Comparison of ENCODE assay signal across 25 mouse cellular contexts in genomic region chr10:116444826-116445225, GRCm38 (mm10). TPM values are rescaled to one million over a fixed set of nuclear protein-coding genes. Genes with fewer than 3 reads are reported as not detected.
DNase-seq lines count a peak whose midpoint lies in the region; TF ChIP-seq lines count a peak whose summit lies in the region.
"Had no signal": no experiment of that assay in that cellular context is flagged by ENCODE, and none has a peak within 500 bp of the region (broad histone marks: within the 10 kb centered on the region; RNA-seq: fewer than 3 reads in every experiment).

No protein-coding gene starts in this region.

- H3K4me3 ChIP-seq in heart, embryonic 10.5 days = no peak overlapping the region
- H3K4me3 ChIP-seq in E14TG2a.4 (replicated peaks; ENCODE audit: low read length) = peak overlapping the region; percentile 54
- H3K4me3 ChIP-seq: embryonic facial prominence, embryonic 12.5 days; embryonic facial prominence, embryonic 15.5 days; gastrocnemius, adult 2 months; hindbrain, embryonic 10.5 days had no signal

- no peaks in the 10 kb centered on the region for H3K27me3 ChIP-seq in heart, embryonic 10.5 days (ENCODE audit: insufficient read depth, poor library complexity, severe bottlenecking)
- peaks cover 13% of the 10 kb centered on the region; the same call in 1 of the 2 replicates for H3K27me3 ChIP-seq in E14TG2a.4 (ENCODE audit: insufficient read depth, low read length)
- H3K27me3 ChIP-seq: CH12.LX; embryonic facial prominence, embryonic 12.5 days; embryonic facial prominence, embryonic 15.5 days had no signal

- WGBS in heart, embryonic 10.5 days = 86% methylated on average over 8 of the region's 8 CpGs

- DNase-seq in heart, embryonic 10.5 days (ENCODE audit: low spot score) = peak; percentile 41
- no peak for DNase-seq in heart, adult 8-10 months (ENCODE audit: low spot score)
- peak; percentile 66 for DNase-seq in ES-CJ7 (ENCODE audit: low read depth, low spot score)
- DNase-seq in ZHBTc4 (ENCODE audit: low read depth, low spot score) = peak; percentile 77
- DNase-seq in kidney, adult 8-10 months = no peak
- DNase-seq in spleen, adult 18-20 months = no peak
- DNase-seq: adrenal gland, postnatal 10 days; adrenal gland, postnatal 36 days; B cell, adult 2 months; cerebellum, adult 18-20 months; cerebellum, adult 9-10 months; cerebellum, postnatal 14 days; forebrain, postnatal 0 days; gastrocnemius, adult 2 months; gastrocnemius, postnatal 14 days; heart, adult 18-20 months; heart, postnatal 36 days had no signal

- no peak overlapping the region for H3K27ac ChIP-seq in heart, embryonic 10.5 days
- H3K27ac ChIP-seq: embryonic facial prominence, embryonic 12.5 days; embryonic facial prominence, embryonic 15.5 days; gastrocnemius, adult 2 months; hindbrain, embryonic 10.5 days; hindbrain, embryonic 14.5 days; hindbrain, postnatal 0 days had no signal

- no peak; the same call in 1 of the 2 replicates for TF ChIP-seq CTCF in E14TG2a.4 (conservative IDR thresholded peaks at IDR 0.05; ENCODE audit: low read length)

- H3K36me3 ChIP-seq in heart, embryonic 10.5 days = no peaks in the 10 kb centered on the region
- H3K36me3 ChIP-seq in E14TG2a.4 (ENCODE audit: insufficient read depth, low read length) = no peaks in the 10 kb centered on the region

- H3K4me1 ChIP-seq in heart, embryonic 10.5 days = peaks cover 17% of the 10 kb centered on the region; the same call in 1 of the 2 replicates
- peaks cover 13% of the 10 kb centered on the region for H3K4me1 ChIP-seq in E14TG2a.4 (replicated peaks; ENCODE audit: low read depth, low read length)
- H3K4me1 ChIP-seq: hindbrain, embryonic 10.5 days had no signal

- H3K9me3 ChIP-seq in heart, embryonic 10.5 days = no peaks in the 10 kb centered on the region
- H3K9me3 ChIP-seq in E14TG2a.4 (ENCODE audit: low read length) = peaks cover 8% of the 10 kb centered on the region
- H3K9me3 ChIP-seq: embryonic facial prominence, embryonic 12.5 days; embryonic facial prominence, embryonic 15.5 days; hindbrain, embryonic 10.5 days had no signal

RNA-seq across cellular contexts. Expression of gene Kcnmb4, which starts 28.9 kb away (rescaled TPM):
- polyA plus RNA-seq in heart, embryonic 10.5 days (2016; fragmentation: Nextera tagmentation; extraction: Ambion mirVana) = 5.0 and 8.0 TPM in 2 replicates
- under 1 TPM in 3 of 4 experiments, not detected in 1; 0.19 to 0.47 (median 0.33) TPM for total RNA-seq in heart, adult 8-10 months (2022)
- total RNA-seq: MEL had no signal

Comparison
In these comparisons a context has a peak if more than half of its experiments do, and no peak if none do; other contexts are left out.
1. DNase-seq: peak in heart, embryonic 10.5 days (single experiment), ES-CJ7 (single experiment) and ZHBTc4 (single experiment); none in heart, adult 8-10 months (single experiment), kidney, adult 8-10 months (0 of 2) and spleen, adult 18-20 months (0 of 2).